Mouse (Mus musculus) C2C12 (cell line): Measurements from ENCODE around the gene Srbd1.

ENCODE experiments used
- CTCF ChIP-seq: IDR thresholded peaks from one replicate; pipeline ENCODE4 v1.5.1; 2011; ENCODE audit not compliant: control insufficient read depth, insufficient read depth, insufficient read length
- MYOG ChIP-seq: IDR thresholded peaks from one replicate; pipeline ENCODE4 v1.6.1; 2011; ENCODE audit not compliant: control insufficient read depth, insufficient read length; ENCODE audit errors: extremely low read depth

DNA sequence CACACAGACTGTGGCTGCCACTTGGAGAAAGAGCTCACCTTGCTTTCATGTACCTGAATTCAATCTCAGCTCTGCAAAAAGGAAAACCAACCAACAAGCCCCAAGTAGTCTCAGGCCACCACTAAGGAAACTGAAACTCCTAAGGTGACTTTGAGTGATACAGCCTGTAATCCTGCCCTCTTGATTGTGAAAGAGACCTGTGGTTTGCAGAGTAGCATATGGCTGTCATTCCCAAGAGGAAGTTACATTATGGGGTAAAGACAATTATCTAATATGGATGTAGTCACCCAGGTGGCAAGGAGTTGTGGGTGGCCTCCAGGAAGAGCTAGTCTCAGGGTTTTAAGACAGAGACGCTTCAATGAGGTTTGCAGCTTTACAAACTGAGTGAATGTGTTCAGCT, 125.2 kb downstream of the Srbd1 start:
- TF ChIP-seq MYOG (no peak), CTCF (no peak)
